Mouse (Mus musculus): ENCODE measurements around the gene Bloc1s4.

DNA sequence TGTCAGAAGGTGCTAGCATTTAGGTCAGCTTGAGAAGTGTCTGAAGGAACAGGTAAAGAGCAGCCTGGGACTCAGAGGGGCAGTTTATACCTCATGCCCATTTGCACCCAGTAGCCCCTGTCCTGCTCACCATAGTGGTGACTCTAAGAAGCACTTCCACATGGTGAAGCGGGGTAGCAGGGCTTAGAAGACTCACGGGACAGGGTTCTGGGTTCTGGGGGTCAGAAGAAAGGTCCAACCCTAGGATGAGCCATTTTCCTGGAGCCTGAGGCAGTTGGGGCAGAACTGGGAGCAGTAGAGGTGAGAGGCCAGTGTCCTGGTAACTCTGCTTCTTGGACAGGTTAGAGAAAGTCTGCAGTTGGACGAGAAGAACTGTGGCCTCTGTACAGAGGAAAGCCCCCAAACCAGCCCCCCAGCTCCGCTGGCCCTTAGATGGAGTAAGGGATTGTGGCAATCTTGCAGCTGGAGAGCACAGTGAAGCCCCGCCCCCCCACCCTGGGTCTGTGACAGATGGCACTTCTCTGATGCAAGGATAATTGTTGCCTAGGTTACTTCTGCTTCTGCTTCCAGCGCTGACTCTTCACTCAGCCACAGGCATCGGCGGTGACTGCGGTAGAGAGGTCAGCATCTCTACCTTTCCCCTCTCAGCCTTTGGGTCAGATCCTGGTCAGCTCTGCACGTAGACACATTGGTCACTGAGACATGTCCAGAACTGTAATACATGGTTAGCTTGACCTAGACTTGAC lies 18.7 kb upstream of the Bloc1s4 start:
- TF ChIP-seq CTCF (IDR thresholded peaks at IDR 0.05; ENCODE audit: extremely low read depth, insufficient read depth, insufficient read length, insufficient replicate concordance) (no peak), POLR2A (IDR thresholded peaks at IDR 0.05; ENCODE audit: low read depth, low read length) (no peak)
